Mouse (Mus musculus) left cerebral cortex, postnatal 14 days (tissue): ENCODE results near the gene Tas2r107. TPM values are rescaled to one million over a fixed set of nuclear protein-coding genes. Genes with fewer than 3 reads are reported as not detected.
"Not testable (repeated sequence)": the region's sequence is repeated elsewhere in the genome, so short reads cannot be mapped to it uniquely, and the experiment has no call there.

Experiments used
- DNase-seq, 2 experiments: peaks; one replicate each; pipeline ENCODE4 v3.0.0; 2021 to 2022; ENCODE audit warnings: low spot score in 2 of 2, mixed read lengths in 1 of 2
- intact Hi-C: fragments of 180-260 bp; cut with DNase I; formaldehyde crosslinking; loops from one replicate; pipeline ENCODE4 v1.15.1; 2025
- long read RNA-seq, 2 experiments: library from polyadenylated mRNA; stranded (forward); transcript quantifications; one replicate each; pipeline ENCODE4 v2.0.0; 2021
- total RNA-seq, 2 experiments: library from RNA; stranded (reverse); gene quantifications; 2 replicates each; pipeline ENCODE4 v1.2.3; 2021

Tas2r107 gene
- not detected for total RNA-seq
- long read RNA-seq, experiment 1: 0 reads
- long read RNA-seq, experiment 2: 0 reads

DNA sequence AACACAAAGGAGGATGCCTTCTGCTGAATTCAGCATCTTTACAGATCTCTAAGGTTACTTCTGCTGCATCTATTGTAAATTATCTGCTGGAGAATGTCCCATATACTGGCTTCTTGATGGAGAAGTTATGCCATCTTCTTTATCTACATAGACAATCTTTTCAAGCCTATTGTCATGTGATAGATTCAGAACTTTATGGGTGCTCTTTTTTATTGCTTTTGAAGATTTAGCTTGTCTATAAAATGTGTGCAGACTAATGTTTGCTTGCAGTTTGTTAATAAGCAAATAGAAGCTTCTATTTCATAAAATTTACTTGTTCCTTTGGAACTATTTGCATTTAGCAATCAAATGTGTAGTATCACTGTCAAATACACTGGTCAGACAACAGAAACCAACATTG, at the start of gene Tas2r107:
Gene Tas2r107 (minus strand): TSS at position 101 of the 400 bp plus-strand sequence.
- no peak for DNase-seq
- intact Hi-C loops: no loop called here

DNA sequence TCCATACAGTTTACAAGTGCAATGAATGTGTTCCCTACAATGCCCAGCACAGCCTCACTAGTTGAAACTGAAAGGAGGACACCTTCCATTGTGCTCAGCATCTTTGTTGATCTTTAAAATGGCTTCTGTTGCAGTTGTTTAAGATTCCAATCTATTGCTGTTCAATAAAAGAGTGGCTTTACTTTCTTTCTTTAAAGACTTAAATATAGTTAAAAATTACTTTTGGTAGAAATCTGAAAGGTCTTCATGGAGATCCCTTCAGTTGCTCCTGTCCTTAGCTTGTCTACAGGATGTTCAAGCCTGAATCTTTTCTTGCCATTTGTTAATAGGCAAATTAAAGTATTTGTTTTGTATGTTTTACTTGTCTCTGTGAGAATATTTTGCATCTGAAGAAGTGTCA, 30.0 kb upstream of the Tas2r107 start, which contains the start of gene Tas2r114:
Gene Tas2r114 (minus strand): TSS at position 101 of the 400 bp plus-strand sequence.
- intact Hi-C loops: no loop called here
- no peak for DNase-seq

DNA sequence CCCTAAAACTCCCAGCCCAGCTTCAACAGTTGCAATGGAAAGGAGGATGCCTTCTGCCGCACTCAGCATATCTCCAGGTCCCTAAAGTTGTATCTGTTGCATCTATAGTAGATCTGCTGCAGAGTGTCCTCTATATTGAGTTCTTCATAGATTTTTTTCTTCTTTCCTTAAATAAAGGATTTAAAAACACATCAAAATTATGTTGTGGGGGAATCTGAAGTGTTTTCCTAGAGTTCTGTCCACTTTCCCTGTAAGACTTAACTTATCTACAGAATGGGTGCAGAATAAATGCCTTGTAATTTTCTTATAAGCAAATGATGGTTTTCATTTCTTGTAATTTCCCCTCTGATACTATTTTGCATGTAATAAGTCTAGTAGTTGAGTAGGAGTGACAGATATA, 27.4 kb upstream of the Tas2r107 start, which contains the start of gene Tas2r105:
Gene Tas2r105 (minus strand): TSS at position 101 of the 400 bp plus-strand sequence.
- intact Hi-C loops: no loop called here
- no peak for DNase-seq

DNA sequence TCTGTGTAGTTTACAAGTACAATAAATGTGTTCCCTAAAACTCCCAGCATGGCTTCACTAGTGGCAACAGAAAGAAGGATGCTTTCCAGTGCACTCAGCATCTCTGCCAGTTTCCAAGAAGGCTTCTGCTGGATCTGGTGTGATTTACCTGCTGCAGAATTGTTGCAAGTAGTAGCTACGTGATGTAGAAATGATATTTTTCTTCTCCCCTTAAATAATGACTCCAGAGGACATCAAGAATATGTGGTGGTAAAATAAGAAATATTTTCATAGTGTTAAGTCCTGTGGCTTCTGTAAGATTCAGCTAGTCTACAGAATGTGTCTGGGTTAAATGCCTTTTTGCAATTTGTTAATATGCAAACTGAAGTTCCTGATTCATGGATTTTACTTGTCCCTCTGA, 25.7 kb upstream of the Tas2r107 start, which contains the start of gene Tas2r104:
Gene Tas2r104 (minus strand): TSS at position 101 of the 400 bp plus-strand sequence.
- intact Hi-C loops: no loop called here
- no peak for DNase-seq

DNA sequence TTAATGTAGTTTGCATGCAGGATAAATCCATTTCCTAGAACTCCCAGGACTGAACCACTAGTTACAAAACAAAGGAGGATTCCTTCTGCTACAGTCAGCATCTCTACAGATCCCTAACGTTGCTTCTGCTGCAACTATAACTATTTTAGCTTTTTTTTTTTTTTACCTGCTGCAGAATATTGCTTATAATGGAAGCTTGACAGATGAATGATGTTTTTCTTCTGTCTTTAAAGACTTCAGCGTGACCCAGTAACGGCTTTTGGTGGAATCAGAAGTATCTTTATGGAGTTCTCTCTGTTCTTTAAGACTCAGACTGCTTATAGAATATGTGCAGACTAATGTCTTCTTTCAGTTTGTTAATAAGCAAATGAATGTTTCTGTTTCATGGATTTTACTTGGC, 18.8 kb upstream of the Tas2r107 start, which contains the start of gene Tas2r106:
Gene Tas2r106 (minus strand): TSS at position 101 of the 400 bp plus-strand sequence.
- intact Hi-C loops: no loop called here
- DNase-seq: no peak

DNA sequence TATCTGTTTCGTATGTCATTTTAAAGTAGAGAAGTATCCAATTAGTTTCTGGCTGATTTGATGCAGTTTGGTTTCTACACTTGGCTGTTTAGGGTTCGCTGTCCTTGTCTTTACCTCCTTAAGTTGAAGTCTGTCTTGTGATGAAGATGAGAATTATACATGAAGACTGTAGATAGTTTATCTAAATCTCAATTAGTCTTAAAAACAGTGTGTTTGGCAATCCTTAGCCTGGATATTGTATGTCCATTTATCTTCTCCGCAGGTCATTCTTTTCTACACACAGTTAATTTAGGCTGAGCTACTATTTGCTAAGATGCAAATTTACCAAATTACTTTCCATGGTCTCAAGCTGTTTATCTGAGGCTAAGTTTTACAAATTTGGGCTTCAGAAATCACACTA, 29.1 kb downstream of the Tas2r107 start, which contains the start of gene Tas2r130:
Gene Tas2r130 (minus strand): TSS at position 101 of the 400 bp plus-strand sequence.
- intact Hi-C loops: no loop called here
- no peak for DNase-seq

DNA sequence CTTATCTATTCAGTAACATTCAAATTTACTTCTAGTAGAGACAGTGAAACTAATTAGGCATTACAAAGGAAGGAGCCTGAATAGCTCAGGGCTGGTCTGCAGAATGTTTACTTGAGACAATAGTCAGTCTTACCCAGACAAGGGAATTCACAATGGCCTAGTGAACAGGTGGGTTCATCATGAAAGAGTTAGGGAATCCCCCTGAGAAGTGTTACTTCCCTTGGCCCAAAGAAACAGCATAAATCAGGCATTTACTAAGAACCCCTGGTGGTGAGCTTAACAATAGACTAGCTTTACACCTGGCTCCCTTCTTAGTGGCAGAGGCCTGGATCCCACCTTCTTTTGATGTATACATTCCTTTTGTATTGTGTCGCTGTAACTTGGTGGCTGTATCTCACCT, 50.0 kb downstream of the Tas2r107 start:
- not testable (repeated sequence) for DNase-seq

More for the DNA sequence above, 50.0 kb downstream of the Tas2r107 start:
- intact Hi-C loops: not testable (repeated sequence)

Other genes starting within 250 kb of the Tas2r107 start
- gene 5430401F13Rik, start 173.7 kb downstream of the Tas2r107 start, total RNA-seq: not detected
- gene Gm6619, start 173.7 kb downstream of the Tas2r107 start, total RNA-seq: not detected
- gene Tas2r130, start 29.2 kb downstream of the Tas2r107 start, total RNA-seq: not detected
- gene Tas2r106, start 18.7 kb upstream of the Tas2r107 start, total RNA-seq: not detected
- not detected for gene Tas2r104, start 25.6 kb upstream of the Tas2r107 start, total RNA-seq
- not detected for gene Tas2r105, start 27.3 kb upstream of the Tas2r107 start, total RNA-seq
- not detected for gene Tas2r114, start 29.9 kb upstream of the Tas2r107 start, total RNA-seq